Mouse (Mus musculus) megakaryocyte, embryonic 14.5 days (primary cell): Measurements from ENCODE around the gene Cacna1s.

Experiments
- FLI1 ChIP-seq: IDR thresholded peaks from 2 replicates; pipeline ENCODE4 v1.6.1; 2012; ENCODE audit warnings: low read length, inconsistent platforms, mixed read lengths
- GATA1 ChIP-seq: IDR thresholded peaks from 3 replicates; pipeline ENCODE4 v1.6.1; 2012; ENCODE audit warnings: mixed read lengths, low read length, inconsistent platforms, borderline replicate concordance

GRCm38 (mm10) chr1:136128944-136129589, 76.5 kb downstream of the Cacna1s start:
- TF ChIP-seq GATA1, result no peak
- no peak for TF ChIP-seq FLI1
